Mouse (Mus musculus) E14TG2a.4 (cell line): ENCODE results near the gene Tor1aip1.

Experiments used
- CTCF ChIP-seq: conservative IDR thresholded peaks from 2 replicates; pipeline ENCODE4 v1.5.1; 2014; ENCODE audit warnings: low read length
- POU5F1 ChIP-seq: IDR thresholded peaks from 2 replicates; pipeline ENCODE4 v1.6.1; 2014; ENCODE audit warnings: low read length, borderline replicate concordance

- peak; percentile 97 for TF ChIP-seq CTCF
- no peak for TF ChIP-seq POU5F1
Observed at GRCm38 (mm10) chr1:156085770-156086169, 49.5 kb upstream of the Tor1aip1 start.
